Mouse (Mus musculus): ENCODE results near the gene Kdm6a. TPM values are rescaled to one million over a fixed set of nuclear protein-coding genes. Genes with fewer than 3 reads are reported as not detected.

Gene Kdm6a
- total RNA-seq (2021), result 80.8 and 97.0 TPM in 2 replicates
- long read RNA-seq, partial matches to known transcripts, result 7 of 8 reads
- long read RNA-seq, other reads (novel, unspliced or antisense), result 1 of 8 reads

GRCm38 (mm10) chrX:18162192-18162857 is at the start of gene Kdm6a:
Kdm6a (plus strand) TSS chrX:18162575.
- DNase-seq, result peak; percentile 98

GRCm38 (mm10) chrX:18145557-18145956 is 16.8 kb upstream of the Kdm6a start, which contains the start of gene Dusp21:
Dusp21 (plus strand) TSS chrX:18145857.
- DNase-seq, result no peak

GRCm38 (mm10) chrX:18160734-18161442 is 1.5 kb upstream of the Kdm6a start:
- no peak for DNase-seq

- peak; percentile 21 for DNase-seq
These were observed 581 bp upstream of the Kdm6a start for GRCm38 (mm10) chrX:18161796-18162191.

- peak; percentile 62 for DNase-seq
These were observed 721 bp downstream of the Kdm6a start for GRCm38 (mm10) chrX:18162861-18163731.

GRCm38 (mm10) chrX:18163917-18164624 is 1.7 kb downstream of the Kdm6a start:
- DNase-seq, result peak; percentile 18

GRCm38 (mm10) chrX:18165121-18165520 is 2.7 kb downstream of the Kdm6a start:
- DNase-seq, result no peak

GRCm38 (mm10) chrX:18166961-18167360 is 4.6 kb downstream of the Kdm6a start:
- no peak for DNase-seq

GRCm38 (mm10) chrX:18168940-18169339 is 6.6 kb downstream of the Kdm6a start:
- DNase-seq, result no peak

- no peak for DNase-seq
These were observed 12.5 kb downstream of the Kdm6a start for GRCm38 (mm10) chrX:18174831-18175230.

- DNase-seq, result no peak
These were observed 15.4 kb downstream of the Kdm6a start for GRCm38 (mm10) chrX:18177803-18178202.

- DNase-seq, result no peak
These were observed 17.1 kb downstream of the Kdm6a start for GRCm38 (mm10) chrX:18179492-18179891.

GRCm38 (mm10) chrX:18187203-18187602 is 24.8 kb downstream of the Kdm6a start:
- DNase-seq, result no peak

GRCm38 (mm10) chrX:18188293-18188692 is 25.9 kb downstream of the Kdm6a start:
- no peak for DNase-seq

GRCm38 (mm10) chrX:18239572-18239971 is 77.2 kb downstream of the Kdm6a start:
- no peak for DNase-seq

- DNase-seq, result peak; percentile 8
These were observed 88.2 kb downstream of the Kdm6a start for GRCm38 (mm10) chrX:18250621-18251020.

GRCm38 (mm10) chrX:18254767-18255166 is 92.4 kb downstream of the Kdm6a start:
- peak; percentile 1 for DNase-seq

- peak; percentile 1 for DNase-seq
These were observed 95.9 kb downstream of the Kdm6a start for GRCm38 (mm10) chrX:18258238-18258809.

GRCm38 (mm10) chrX:18278561-18278960 is 116.2 kb downstream of the Kdm6a start:
- no peak for DNase-seq

GRCm38 (mm10) chrX:18280134-18280533 is 117.8 kb downstream of the Kdm6a start:
- no peak for DNase-seq

Measured in adrenal gland, postnatal 25 days (tissue).